Mouse (Mus musculus): ENCODE measurements around the gene C87499. TPM values are rescaled to one million over a fixed set of nuclear protein-coding genes. Genes with fewer than 3 reads are reported as not detected.

The C87499 gene
- not detected in 2 replicates for polyA plus RNA-seq (2016; fragmentation: Nextera tagmentation; extraction: Ambion mirVana)

GRCm38 (mm10) chr4:88634311-88634710, at the start of gene C87499:
TSS of gene C87499 (minus strand) at chr4:88634411.
- 85% methylated on average over 4 of the region's 4 CpGs for WGBS
- H3K36me3 ChIP-seq: no peaks in the 10 kb centered on the region
- no peaks in the 10 kb centered on the region for H3K27me3 ChIP-seq (ENCODE audit: insufficient read depth, poor library complexity, severe bottlenecking)
- H3K4me1 ChIP-seq: no peaks in the 10 kb centered on the region
- no peak within 1 kb of the TSS for H3K4me3 ChIP-seq
- DNase-seq (ENCODE audit: low spot score): no peak
- no peak within 1 kb of the TSS for H3K27ac ChIP-seq
- H3K9me3 ChIP-seq: no peaks in the 10 kb centered on the region

- Histone ChIP-seq H3K36me3 (no peaks in the 10 kb centered on the region), H3K27ac (no peak within 1 kb of the TSS), H3K4me3 (no peak within 1 kb of the TSS), H3K4me1 (no peaks in the 10 kb centered on the region), H3K9me3 (no peaks in the 10 kb centered on the region), H3K27me3 (ENCODE audit: insufficient read depth, poor library complexity, severe bottlenecking) (no peaks in the 10 kb centered on the region)
- WGBS: 85% methylated on average over 1 of the region's 1 CpGs
- DNase-seq (ENCODE audit: low spot score): no peak
Measured at GRCm38 (mm10) chr4:88683812-88684211, 49.6 kb upstream of the C87499 start, which contains the start of gene Ifna2. TSS of gene Ifna2 (minus strand) at chr4:88683912.

- Histone ChIP-seq H3K36me3 (no peaks in the 10 kb centered on the region), H3K9me3 (no peaks in the 10 kb centered on the region), H3K27ac (no peak overlapping the region), H3K4me1 (no peaks in the 10 kb centered on the region), H3K27me3 (ENCODE audit: insufficient read depth, poor library complexity, severe bottlenecking) (no peaks in the 10 kb centered on the region), H3K4me3 (no peak overlapping the region)
- DNase-seq (ENCODE audit: low spot score): no peak
- 76% methylated on average over 3 of the region's 3 CpGs for WGBS
Measured at GRCm38 (mm10) chr4:88681353-88681752, 47.1 kb upstream of the C87499 start.

- no peak for DNase-seq (ENCODE audit: low spot score)
- Histone ChIP-seq H3K4me3 (no peak overlapping the region), H3K27me3 (ENCODE audit: insufficient read depth, poor library complexity, severe bottlenecking) (no peaks in the 10 kb centered on the region), H3K27ac (no peak overlapping the region), H3K9me3 (no peaks in the 10 kb centered on the region), H3K36me3 (no peaks in the 10 kb centered on the region), H3K4me1 (no peaks in the 10 kb centered on the region)
- 49% methylated on average over 8 of the region's 8 CpGs for WGBS
Measured at GRCm38 (mm10) chr4:88680362-88680761, 46.2 kb upstream of the C87499 start.

- WGBS: 86% methylated on average over 1 of the region's 1 CpGs
- DNase-seq (ENCODE audit: low spot score): no peak
- no peaks in the 10 kb centered on the region for H3K9me3 ChIP-seq
- no peak within 1 kb of the TSS for H3K27ac ChIP-seq
- H3K36me3 ChIP-seq: no peaks in the 10 kb centered on the region
- no peaks in the 10 kb centered on the region for H3K4me1 ChIP-seq
- H3K4me3 ChIP-seq: no peak within 1 kb of the TSS
- H3K27me3 ChIP-seq (ENCODE audit: insufficient read depth, poor library complexity, severe bottlenecking): no peaks in the 10 kb centered on the region
Measured at GRCm38 (mm10) chr4:88676824-88677223, 42.6 kb upstream of the C87499 start, which contains the start of gene Ifna16. TSS of gene Ifna16 (minus strand) at chr4:88676924.

GRCm38 (mm10) chr4:88655461-88655860, 21.2 kb upstream of the C87499 start:
- no peak overlapping the region for H3K27ac ChIP-seq
- WGBS: 38% methylated on average over 1 of the region's 1 CpGs
- H3K4me1 ChIP-seq: no peaks in the 10 kb centered on the region
- H3K9me3 ChIP-seq: no peaks in the 10 kb centered on the region
- H3K27me3 ChIP-seq (ENCODE audit: insufficient read depth, poor library complexity, severe bottlenecking): no peaks in the 10 kb centered on the region
- DNase-seq (ENCODE audit: low spot score): no peak
- H3K4me3 ChIP-seq: no peak overlapping the region
- no peaks in the 10 kb centered on the region for H3K36me3 ChIP-seq

- Histone ChIP-seq H3K36me3 (no peaks in the 10 kb centered on the region), H3K9me3 (no peaks in the 10 kb centered on the region), H3K4me1 (no peaks in the 10 kb centered on the region), H3K27ac (no peak overlapping the region), H3K4me3 (no peak overlapping the region), H3K27me3 (ENCODE audit: insufficient read depth, poor library complexity, severe bottlenecking) (no peaks in the 10 kb centered on the region)
- DNase-seq (ENCODE audit: low spot score): no peak
- WGBS: 84% methylated on average over 3 of the region's 3 CpGs
Measured at GRCm38 (mm10) chr4:88653644-88654043, 19.4 kb upstream of the C87499 start.

GRCm38 (mm10) chr4:88644359-88644758, 10.1 kb upstream of the C87499 start, which contains the start of gene Ifna13:
TSS of gene Ifna13 (minus strand) at chr4:88644459.
- Histone ChIP-seq H3K27me3 (ENCODE audit: insufficient read depth, poor library complexity, severe bottlenecking) (no peaks in the 10 kb centered on the region), H3K27ac (no peak within 1 kb of the TSS), H3K36me3 (no peaks in the 10 kb centered on the region), H3K4me3 (no peak within 1 kb of the TSS), H3K4me1 (no peaks in the 10 kb centered on the region), H3K9me3 (no peaks in the 10 kb centered on the region)
- no peak for DNase-seq (ENCODE audit: low spot score)
- WGBS: 62% methylated on average over 2 of the region's 2 CpGs

- H3K27ac ChIP-seq: no peak overlapping the region
- no peaks in the 10 kb centered on the region for H3K9me3 ChIP-seq
- H3K4me1 ChIP-seq: no peaks in the 10 kb centered on the region
- DNase-seq (ENCODE audit: low spot score): no peak
- H3K4me3 ChIP-seq: no peak overlapping the region
- WGBS: 45% methylated on average over 2 of the region's 2 CpGs
- H3K36me3 ChIP-seq: no peaks in the 10 kb centered on the region
- no peaks in the 10 kb centered on the region for H3K27me3 ChIP-seq (ENCODE audit: insufficient read depth, poor library complexity, severe bottlenecking)
Measured at GRCm38 (mm10) chr4:88642526-88642925, 8.3 kb upstream of the C87499 start.

GRCm38 (mm10) chr4:88641077-88641831, 7.0 kb upstream of the C87499 start:
- Histone ChIP-seq H3K27ac (no peak overlapping the region), H3K4me3 (peak overlapping the region; percentile 53), H3K4me1 (no peaks in the 10 kb centered on the region), H3K27me3 (ENCODE audit: insufficient read depth, poor library complexity, severe bottlenecking) (no peaks in the 10 kb centered on the region), H3K9me3 (no peaks in the 10 kb centered on the region), H3K36me3 (no peaks in the 10 kb centered on the region)
- WGBS: 22% methylated on average over 11 of the region's 11 CpGs
- peak; percentile 93 for DNase-seq (ENCODE audit: low spot score)

- Histone ChIP-seq H3K4me3 (peak overlapping the region; percentile 53), H3K27ac (no peak overlapping the region)
Measured at GRCm38 (mm10) chr4:88640704-88641076, 6.5 kb upstream of the C87499 start.

GRCm38 (mm10) chr4:88603276-88603675, 30.9 kb downstream of the C87499 start, which contains the start of gene Ifna12:
TSS of gene Ifna12 (minus strand) at chr4:88603376.
- Histone ChIP-seq H3K4me1 (no peaks in the 10 kb centered on the region), H3K27me3 (ENCODE audit: insufficient read depth, poor library complexity, severe bottlenecking) (no peaks in the 10 kb centered on the region), H3K4me3 (no peak within 1 kb of the TSS), H3K9me3 (no peaks in the 10 kb centered on the region), H3K27ac (no peak within 1 kb of the TSS), H3K36me3 (no peaks in the 10 kb centered on the region)
- no peak for DNase-seq (ENCODE audit: low spot score)

More at GRCm38 (mm10) chr4:88640704-88641076, 6.5 kb upstream of the C87499 start:
- WGBS: 70% methylated on average over 8 of the region's 8 CpGs
- H3K9me3 ChIP-seq: no peaks in the 10 kb centered on the region
- no peaks in the 10 kb centered on the region for H3K4me1 ChIP-seq
- H3K36me3 ChIP-seq: no peaks in the 10 kb centered on the region
- DNase-seq (ENCODE audit: low spot score): no peak
- no peaks in the 10 kb centered on the region for H3K27me3 ChIP-seq (ENCODE audit: insufficient read depth, poor library complexity, severe bottlenecking)

- H3K9me3 ChIP-seq: no peaks in the 10 kb centered on the region
- WGBS: 74% methylated on average over 1 of the region's 1 CpGs
- no peaks in the 10 kb centered on the region for H3K4me1 ChIP-seq
- H3K36me3 ChIP-seq: no peaks in the 10 kb centered on the region
- DNase-seq (ENCODE audit: low spot score): no peak
- no peak within 1 kb of the TSS for H3K4me3 ChIP-seq
- no peak within 1 kb of the TSS for H3K27ac ChIP-seq
- no peaks in the 10 kb centered on the region for H3K27me3 ChIP-seq (ENCODE audit: insufficient read depth, poor library complexity, severe bottlenecking)
Measured at GRCm38 (mm10) chr4:88592285-88592684, 41.9 kb downstream of the C87499 start, which contains the start of gene Ifna9. TSS of gene Ifna9 (minus strand) at chr4:88592385.
